Mouse (Mus musculus): Measurements from ENCODE around the gene Sema4c. TPM values are rescaled to one million over a fixed set of nuclear protein-coding genes. Genes with fewer than 3 reads are reported as not detected.

Gene Sema4c
- total and polyA plus RNA-seq, 3 experiments: 0.19 to 1.4 TPM; not detected in 1

- no peaks in the 10 kb centered on the region for H3K36me3 ChIP-seq (ENCODE audit: control insufficient read depth in 1 of 2, insufficient read depth in 2 of 2, low read length in 2 of 2)
- no peak overlapping the region for H3K9ac ChIP-seq (ENCODE audit: control insufficient read depth, low read depth, low read length, poor library complexity, severe bottlenecking)
- H3K4me3 ChIP-seq (ENCODE audit: control insufficient read depth in 1 of 2, insufficient read depth in 1 of 2, low read depth in 2 of 2, low read length in 2 of 2): no peak overlapping the region
- TF ChIP-seq UBTF (IDR thresholded peaks at IDR 0.05; ENCODE audit: borderline replicate concordance, insufficient read depth, low read depth, low read length) (no peak), TAL1 (IDR thresholded peaks at IDR 0.05; ENCODE audit: low read length) (no peak), POLR2A (IDR thresholded peaks at IDR 0.05; ENCODE audit: control insufficient read depth in 1 of 2, insufficient read depth in 1 of 2, low read depth in 1 of 2, low read length in 2 of 2, poor library complexity in 1 of 2) (no peak), USF1 (IDR thresholded peaks at IDR 0.05; ENCODE audit: low read depth, low read length) (no peak), CHD1 (IDR thresholded peaks at IDR 0.05; ENCODE audit: low read depth, low read length) (no peak), SIN3A (IDR thresholded peaks at IDR 0.05; ENCODE audit: low read length) (no peak), EP300 (IDR thresholded peaks at IDR 0.05; ENCODE audit: low read depth in 1 of 2, low read length in 2 of 2) (no peak)
- H3K9me3 ChIP-seq (replicated peaks; ENCODE audit: insufficient read depth, low read length): no peaks in the 10 kb centered on the region
- H3K27ac ChIP-seq (ENCODE audit: control insufficient read depth, low read depth, low read length): no peak overlapping the region
- H3K4me1 ChIP-seq (ENCODE audit: control insufficient read depth in 1 of 2, insufficient read depth in 2 of 2, low read length in 2 of 2): peaks cover 0 to 3% of the 10 kb centered on the region in 2 experiments; a peak in 3 of 4 replicates
- H3K79me2 ChIP-seq (ENCODE audit: control insufficient read depth, insufficient read depth, low read length, poor library complexity): peaks cover 4% of the 10 kb centered on the region
- DNase-seq (ENCODE audit: low read depth, low spot score): no peak
- H3K27me3 ChIP-seq (ENCODE audit: control insufficient read depth in 1 of 2, insufficient read depth in 2 of 2, low read length in 2 of 2): no peaks in the 10 kb centered on the region
Measured at GRCm38 (mm10) chr1:36548771-36549170, 9.4 kb downstream of the Sema4c start.

- no peak overlapping the region for H3K9ac ChIP-seq (ENCODE audit: control insufficient read depth, low read depth, low read length, poor library complexity, severe bottlenecking)
- no peaks in the 10 kb centered on the region for H3K9me3 ChIP-seq (replicated peaks; ENCODE audit: insufficient read depth, low read length)
- DNase-seq (ENCODE audit: low read depth, low spot score): no peak
- H3K4me3 ChIP-seq (ENCODE audit: control insufficient read depth in 1 of 2, insufficient read depth in 1 of 2, low read depth in 2 of 2, low read length in 2 of 2): no peak overlapping the region
- H3K27me3 ChIP-seq (ENCODE audit: control insufficient read depth in 1 of 2, insufficient read depth in 2 of 2, low read length in 2 of 2): no peaks in the 10 kb centered on the region
- no peak for TF ChIP-seq USF2 (IDR thresholded peaks at IDR 0.05; ENCODE audit: borderline replicate concordance in 1 of 2, insufficient read depth in 1 of 2, low read depth in 1 of 2, low read length in 2 of 2)
- TF ChIP-seq ZMIZ1 (IDR thresholded peaks at IDR 0.05; ENCODE audit: low read depth, low read length): no peak
- TF ChIP-seq POLR2AphosphoS5 (IDR thresholded peaks at IDR 0.05; ENCODE audit: borderline replicate concordance, low read depth, low read length): no peak
- TF ChIP-seq CHD1 (IDR thresholded peaks at IDR 0.05; ENCODE audit: low read depth, low read length): no peak
- no peak for TF ChIP-seq POLR2A (IDR thresholded peaks at IDR 0.05; ENCODE audit: control insufficient read depth in 1 of 2, insufficient read depth in 1 of 2, low read depth in 1 of 2, low read length in 2 of 2, poor library complexity in 1 of 2)
- TF ChIP-seq ZC3H11A (IDR thresholded peaks at IDR 0.05; ENCODE audit: low read depth, low read length): no peak
- TF ChIP-seq RCOR1 (IDR thresholded peaks at IDR 0.05; ENCODE audit: low read depth, low read length): no peak
- TF ChIP-seq MAX (IDR thresholded peaks at IDR 0.05; ENCODE audit: low read length): no peak
- TF ChIP-seq TAL1 (IDR thresholded peaks at IDR 0.05; ENCODE audit: low read length): no peak
- no peak for TF ChIP-seq CTCF (IDR thresholded peaks at IDR 0.05 in 2 of 3, conservative IDR thresholded peaks at IDR 0.05 in 1 of 3; ENCODE audit: control insufficient read depth in 1 of 3, insufficient read depth in 1 of 3, low read depth in 2 of 3, low read length in 3 of 3, poor library complexity in 1 of 3, severe bottlenecking in 1 of 3)
- no peak for TF ChIP-seq ZKSCAN1 (IDR thresholded peaks at IDR 0.05; ENCODE audit: low read depth, low read length)
- TF ChIP-seq ZNF384 (IDR thresholded peaks at IDR 0.05; ENCODE audit: low read depth, low read length): no peak
- TF ChIP-seq SMC3 (IDR thresholded peaks at IDR 0.05; ENCODE audit: low read depth, low read length): no peak
- no peak for TF ChIP-seq KAT2A (conservative IDR thresholded peaks at IDR 0.05; ENCODE audit: low read depth, low read length)
- no peak for TF ChIP-seq CHD2 (IDR thresholded peaks at IDR 0.05; ENCODE audit: low read length)
- TF ChIP-seq BHLHE40 (IDR thresholded peaks at IDR 0.05; ENCODE audit: borderline replicate concordance, low read depth, low read length): no peak
- no peak for TF ChIP-seq RAD21 (IDR thresholded peaks at IDR 0.05; ENCODE audit: low read depth, low read length)
- TF ChIP-seq TCF12 (IDR thresholded peaks at IDR 0.05; ENCODE audit: low read depth, low read length): no peak
- H3K4me1 ChIP-seq (ENCODE audit: control insufficient read depth in 1 of 2, insufficient read depth in 2 of 2, low read length in 2 of 2): peaks cover 0 to 3% of the 10 kb centered on the region in 2 experiments; a peak in 3 of 4 replicates
- H3K27ac ChIP-seq (ENCODE audit: control insufficient read depth, low read depth, low read length): no peak overlapping the region
- no peaks in the 10 kb centered on the region for H3K36me3 ChIP-seq (ENCODE audit: control insufficient read depth in 1 of 2, insufficient read depth in 2 of 2, low read length in 2 of 2)
- peaks cover 4% of the 10 kb centered on the region for H3K79me2 ChIP-seq (ENCODE audit: control insufficient read depth, insufficient read depth, low read length, poor library complexity)
Measured at GRCm38 (mm10) chr1:36547981-36548598, 10.1 kb downstream of the Sema4c start.
